Mouse (Mus musculus): Measurements from ENCODE around the gene Sept3. TPM values are rescaled to one million over a fixed set of nuclear protein-coding genes. Genes with fewer than 3 reads are reported as not detected.
A peak's percentile ranks its signal among the peaks of the same experiment; 100 is the strongest.

Gene Sept3
- total RNA-seq, 4 experiments from 2014 or later = 3.0 to 6.9 (median 3.5) TPM

DNA sequence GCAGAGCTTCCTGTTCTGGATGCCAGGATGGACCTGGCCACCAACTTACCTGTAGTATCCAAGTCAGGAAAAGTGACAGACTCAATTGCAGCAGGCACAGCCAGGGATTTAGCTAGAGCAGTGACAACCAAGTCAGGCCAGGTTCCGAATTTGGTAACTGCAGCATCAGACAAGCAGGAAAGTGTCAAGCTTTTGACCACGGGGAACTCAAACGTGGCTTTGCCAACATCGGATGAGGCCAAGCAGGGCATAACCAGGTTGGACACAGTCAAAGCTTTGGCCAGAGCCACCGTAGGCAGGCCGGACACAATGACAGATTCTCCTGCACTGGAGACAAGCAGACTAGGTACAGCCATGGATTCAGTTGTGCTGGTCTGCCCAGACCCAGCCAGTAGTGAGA lies 2.4 kb upstream of the Sept3 start:
- DNase-seq = no peak

- DNase-seq = no peak
These were observed 521 bp downstream of the Sept3 start for GRCm38 (mm10) chr15:82274927-82275901.

GRCm38 (mm10) chr15:82277591-82277990 lies 2.9 kb downstream of the Sept3 start:
- DNase-seq = no peak

- DNase-seq = no peak
These were observed 5.9 kb downstream of the Sept3 start for GRCm38 (mm10) chr15:82280638-82281037.

- no peak for DNase-seq
These were observed 11.5 kb downstream of the Sept3 start for GRCm38 (mm10) chr15:82286157-82286556.

DNA sequence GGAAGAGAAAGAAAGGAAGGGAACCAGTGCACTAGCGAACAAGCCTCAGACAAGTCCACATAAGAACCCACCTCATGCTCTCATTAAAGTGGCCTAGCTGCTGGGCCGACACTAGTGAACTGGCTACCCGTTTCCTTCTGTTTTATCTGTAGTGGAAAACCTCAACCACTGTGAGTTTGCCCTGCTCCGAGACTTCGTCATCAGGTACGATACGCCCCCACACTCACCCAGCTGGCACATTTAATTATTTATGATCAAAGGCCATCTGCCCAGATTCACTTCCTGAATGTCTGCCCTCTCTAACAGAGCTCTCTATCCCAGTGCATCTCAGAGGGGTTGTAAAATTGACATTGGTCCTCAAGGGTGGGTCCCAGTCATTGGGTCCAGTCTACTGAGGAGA lies 15.6 kb downstream of the Sept3 start:
- no peak for DNase-seq

- no peak for DNase-seq
These were observed 18.2 kb downstream of the Sept3 start for GRCm38 (mm10) chr15:82292851-82293250.

DNA sequence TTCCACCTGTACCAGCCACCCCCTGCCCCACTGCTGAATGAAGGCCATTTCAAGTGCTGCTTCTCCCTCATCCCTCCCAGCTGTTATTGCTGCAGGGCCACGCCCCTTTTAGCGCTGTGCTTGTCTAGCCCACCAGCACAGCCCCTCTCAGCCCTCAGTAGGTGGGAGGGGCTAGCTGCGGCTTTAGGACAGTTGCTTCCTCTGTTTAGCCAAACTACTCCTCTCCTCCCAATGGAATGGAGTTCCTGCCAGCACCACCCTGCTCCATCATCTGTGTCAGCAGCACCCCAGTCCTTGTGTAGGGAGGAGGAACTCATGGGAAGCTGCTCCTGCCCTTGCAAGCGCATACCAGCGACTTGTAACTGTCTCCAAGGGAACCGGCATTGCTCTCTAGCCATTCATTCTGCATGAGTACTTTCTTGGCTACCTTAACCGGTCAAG lies 18.6 kb downstream of the Sept3 start:
- DNase-seq = no peak

- DNase-seq = no peak
These were observed 19.4 kb downstream of the Sept3 start for GRCm38 (mm10) chr15:82294059-82294458.

- no peak for DNase-seq
These were observed 24.3 kb downstream of the Sept3 start, which contains the start of gene Wbp2nl for GRCm38 (mm10) chr15:82298764-82299561. TSS of gene Wbp2nl (plus strand) at chr15:82298954.

- no peak for DNase-seq
These were observed 32.4 kb downstream of the Sept3 start for GRCm38 (mm10) chr15:82307107-82307506.

DNA sequence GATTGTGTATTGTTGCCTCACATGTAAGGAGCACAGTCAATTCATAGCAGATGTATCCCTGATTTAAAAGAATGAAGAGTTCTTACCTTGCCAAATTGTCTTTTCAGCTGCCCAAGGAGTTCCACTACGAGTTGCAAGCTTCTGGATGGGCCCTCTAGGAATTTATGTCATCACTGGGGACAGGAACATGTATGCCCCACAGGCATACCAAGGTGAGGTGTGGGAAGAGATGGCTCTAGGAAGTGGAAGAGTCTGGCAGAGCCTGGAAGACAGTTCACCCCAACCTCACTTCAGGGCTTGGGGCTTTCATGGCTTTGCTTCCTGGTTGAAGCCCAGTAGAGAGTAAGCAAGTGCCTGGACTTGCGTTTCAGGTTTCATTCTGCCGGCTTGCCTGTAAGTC lies 33.7 kb downstream of the Sept3 start:
- no peak for DNase-seq

DNA sequence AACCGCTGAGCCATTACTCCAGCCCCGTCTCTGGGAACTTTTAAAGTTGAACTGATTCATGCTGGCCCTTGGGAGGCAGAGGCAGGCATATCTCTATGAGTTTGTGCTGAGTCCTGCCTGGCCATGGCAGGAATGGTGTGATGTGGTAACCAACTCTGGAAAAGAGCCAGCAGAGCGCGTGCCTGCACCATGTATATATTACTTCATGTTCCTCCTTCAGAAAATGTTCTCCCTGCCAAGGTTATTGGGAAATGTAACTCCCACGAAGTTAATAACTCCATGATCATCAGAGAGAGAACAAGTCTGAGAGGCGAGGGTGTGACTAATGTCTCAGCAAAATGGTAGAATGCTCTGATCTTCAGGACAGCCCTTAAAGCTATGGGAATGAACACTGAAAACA lies 43.1 kb downstream of the Sept3 start:
- DNase-seq = no peak

GRCm38 (mm10) chr15:82319613-82320012 lies 44.9 kb downstream of the Sept3 start:
- DNase-seq = no peak

GRCm38 (mm10) chr15:82322195-82322594 lies 47.5 kb downstream of the Sept3 start:
- no peak for DNase-seq

DNA sequence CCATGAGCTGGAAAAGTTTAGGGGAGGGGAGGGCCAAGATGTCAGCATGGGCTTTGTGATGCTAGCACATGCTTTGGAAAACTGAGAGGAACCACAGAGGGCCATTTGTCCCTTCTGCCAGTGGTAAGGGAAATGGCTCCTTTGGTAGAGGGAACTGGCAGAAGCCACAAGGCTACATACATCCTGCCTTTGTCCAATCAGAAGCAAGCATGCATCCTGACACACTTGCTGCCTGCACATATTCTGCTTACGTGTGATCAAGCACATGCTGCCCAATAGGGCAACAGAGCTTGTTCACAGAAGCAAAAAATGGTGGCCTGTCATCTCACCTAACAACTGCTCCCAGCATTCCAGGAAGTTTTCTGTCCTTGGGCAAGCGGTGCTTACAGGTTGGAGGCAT lies 50.7 kb downstream of the Sept3 start:
- DNase-seq = no peak

DNA sequence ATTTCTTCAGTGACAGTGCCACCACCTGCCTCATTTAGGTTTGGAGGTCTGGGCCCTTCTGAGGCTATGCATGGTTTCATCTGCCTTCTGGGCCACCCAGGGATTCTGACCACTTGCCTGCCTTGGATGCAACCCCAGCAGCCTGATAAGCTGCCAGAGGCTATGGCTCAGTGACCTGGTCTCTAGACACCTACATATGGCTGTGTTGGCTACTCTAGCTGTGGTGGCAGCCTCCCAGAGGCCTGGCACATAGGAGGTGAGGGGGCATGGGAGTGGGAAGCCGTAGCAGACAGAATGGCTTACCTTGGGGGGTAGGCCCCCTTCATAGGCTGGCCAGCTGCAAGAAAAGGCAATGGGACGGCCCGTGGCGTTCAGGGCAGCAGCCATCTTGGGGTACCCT lies 60.5 kb downstream of the Sept3 start:
- DNase-seq = no peak

DNA sequence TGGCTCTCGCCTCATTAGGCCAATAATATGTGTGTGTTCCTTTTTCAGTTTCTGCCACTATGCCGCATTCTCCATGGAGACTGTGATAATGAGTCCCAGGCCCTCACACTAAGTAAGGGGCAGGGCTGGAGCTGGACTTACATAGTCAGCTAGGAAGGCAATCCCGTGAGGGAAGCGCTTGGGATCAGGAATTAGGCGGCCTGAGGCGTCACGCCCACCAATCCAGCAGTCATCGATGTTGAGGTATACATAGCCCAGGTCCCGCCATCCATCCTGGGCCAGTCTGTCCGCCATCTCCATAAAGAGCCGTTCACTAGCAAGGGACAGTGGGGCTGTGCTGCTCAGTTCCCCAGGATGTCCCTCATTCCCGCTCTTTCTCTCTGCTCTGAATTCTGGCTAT lies 61.9 kb downstream of the Sept3 start:
- no peak for DNase-seq

- no peak for DNase-seq
These were observed 63.2 kb downstream of the Sept3 start for GRCm38 (mm10) chr15:82337875-82338274.

GRCm38 (mm10) chr15:82338593-82339112 lies 64.0 kb downstream of the Sept3 start, which contains the start of the genes Naga, Pheta2 and Smdt1:
TSS of gene Naga (minus strand) at chr15:82338925.
TSS of gene Pheta2 (plus strand) at chr15:82338942.
TSS of gene Smdt1 (plus strand) at chr15:82338959.
- peak; percentile 94 for DNase-seq

GRCm38 (mm10) chr15:82339150-82339549 lies 64.5 kb downstream of the Sept3 start:
- DNase-seq = no peak

- DNase-seq = no peak
These were observed 65.1 kb downstream of the Sept3 start for GRCm38 (mm10) chr15:82339634-82340254.
